Mouse (Mus musculus): ENCODE results near the gene Stk38l. TPM values are rescaled to one million over a fixed set of nuclear protein-coding genes. Genes with fewer than 3 reads are reported as not detected.

Gene Stk38l
- polyA plus RNA-seq, 1 experiment, result 6.9 TPM

DNA sequence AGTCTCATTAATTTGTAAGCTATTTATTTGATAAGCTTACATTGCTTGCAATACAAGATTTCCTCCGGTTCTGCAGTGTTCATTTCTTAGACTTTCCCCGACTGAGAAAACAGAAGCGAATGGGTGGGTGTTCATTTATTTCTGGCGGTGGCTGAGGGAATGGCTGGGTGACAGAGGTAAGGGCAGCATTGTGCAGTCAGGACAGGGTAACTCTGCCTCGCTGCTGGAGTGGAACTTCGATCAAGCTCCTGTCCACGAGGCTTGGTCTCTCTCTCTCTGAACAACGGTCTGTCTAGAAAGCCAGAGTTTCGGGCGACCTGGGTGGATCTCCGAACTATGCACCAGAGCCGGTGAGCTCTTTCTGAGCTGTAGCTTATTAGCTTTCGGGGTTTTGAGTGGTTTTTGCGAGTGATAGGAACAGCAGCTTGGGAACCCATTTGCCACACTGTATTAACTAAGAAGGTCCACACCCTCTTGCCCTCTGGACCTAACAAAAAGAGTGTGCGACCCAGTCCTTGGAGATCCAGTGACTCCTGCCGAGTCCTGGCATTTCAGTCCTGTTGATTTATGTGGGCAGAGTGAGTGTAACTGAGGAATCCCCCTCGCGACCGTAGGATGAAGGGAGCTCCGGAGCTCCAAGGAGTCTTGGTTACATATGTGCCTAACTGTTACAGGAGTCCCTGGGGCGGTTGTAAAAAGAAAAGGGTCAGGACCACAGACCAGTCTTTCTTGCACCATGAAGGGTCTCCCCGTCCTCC lies 70.5 kb downstream of the Stk38l start:
- TF ChIP-seq SRF (IDR thresholded peaks at IDR 0.05; ENCODE audit: control insufficient read depth, insufficient read length, low read depth) (no peak), POLR2A (IDR thresholded peaks at IDR 0.05; ENCODE audit: insufficient read length, low read depth) (no peak), MYOD1 (IDR thresholded peaks at IDR 0.05; ENCODE audit: control insufficient read depth in 1 of 3, insufficient read length in 2 of 3, low read depth in 2 of 3) (no peak), E2F4 (IDR thresholded peaks at IDR 0.05; ENCODE audit: insufficient read depth) (no peak)
- Histone ChIP-seq H3K79me2 (ENCODE audit: control insufficient read depth, insufficient read depth) (no peaks in the 10 kb centered on the region), H3K4me2 (ENCODE audit: low read depth) (peak overlapping the region; percentile 86)

GRCm38 (mm10) chr6:146795924-146796545 lies 71.2 kb downstream of the Stk38l start, which contains the start of gene Arntl2:
Gene Arntl2, plus strand, starts transcription at chr6:146796055.
- TF ChIP-seq USF1 (IDR thresholded peaks at IDR 0.05; ENCODE audit: low read depth) (no peak), TCF3 (IDR thresholded peaks at IDR 0.05; ENCODE audit: insufficient read length, low read depth) (no peak), MYOG (IDR thresholded peaks at IDR 0.05; ENCODE audit: control insufficient read depth in 1 of 3, insufficient read depth in 1 of 3, insufficient read length in 2 of 3, low read depth in 2 of 3) (no peak), MYOD1 (IDR thresholded peaks at IDR 0.05; ENCODE audit: control insufficient read depth in 1 of 3, insufficient read length in 2 of 3, low read depth in 2 of 3) (no peak), MAX (IDR thresholded peaks at IDR 0.05; ENCODE audit: low read depth) (no peak), REST (IDR thresholded peaks at IDR 0.05; ENCODE audit: insufficient read depth, insufficient read length) (no peak), TCF12 (IDR thresholded peaks at IDR 0.05; ENCODE audit: insufficient read depth, poor library complexity, severe bottlenecking) (no peak), CEBPB (IDR thresholded peaks at IDR 0.05; ENCODE audit: insufficient read depth, poor library complexity, severe bottlenecking) (no peak), POLR2A (IDR thresholded peaks at IDR 0.05; ENCODE audit: insufficient read length, low read depth) (no peak), SRF (IDR thresholded peaks at IDR 0.05; ENCODE audit: control insufficient read depth, insufficient read length, low read depth) (no peak), POLR2AphosphoS2 (IDR thresholded peaks at IDR 0.05; ENCODE audit: insufficient read length, low read depth) (no peak), E2F4 (IDR thresholded peaks at IDR 0.05; ENCODE audit: insufficient read depth) (no peak)
- Histone ChIP-seq H3K79me2 (ENCODE audit: control insufficient read depth, insufficient read depth) (no peaks in the 10 kb centered on the region), H3K36me3 (ENCODE audit: control insufficient read depth, insufficient read depth) (no peaks in the 10 kb centered on the region), H3K4me3 (peak within 1 kb of the TSS; percentile 17), H3K27me3 (ENCODE audit: control insufficient read depth, insufficient read depth, insufficient read length) (no peaks in the 10 kb centered on the region), H3ac (ENCODE audit: control insufficient read depth, insufficient read length) (no peak within 1 kb of the TSS), H3K4me2 (ENCODE audit: low read depth) (peak within 1 kb of the TSS; percentile 86)

More for the DNA sequence above, 70.5 kb downstream of the Stk38l start:
- Histone ChIP-seq H3K36me3 (ENCODE audit: control insufficient read depth, insufficient read depth) (no peaks in the 10 kb centered on the region), H3K27me3 (ENCODE audit: control insufficient read depth, insufficient read depth, insufficient read length) (no peaks in the 10 kb centered on the region), H3ac (ENCODE audit: control insufficient read depth, insufficient read length) (no peak overlapping the region), H3K4me3 (peak overlapping the region; percentile 17)

DNA sequence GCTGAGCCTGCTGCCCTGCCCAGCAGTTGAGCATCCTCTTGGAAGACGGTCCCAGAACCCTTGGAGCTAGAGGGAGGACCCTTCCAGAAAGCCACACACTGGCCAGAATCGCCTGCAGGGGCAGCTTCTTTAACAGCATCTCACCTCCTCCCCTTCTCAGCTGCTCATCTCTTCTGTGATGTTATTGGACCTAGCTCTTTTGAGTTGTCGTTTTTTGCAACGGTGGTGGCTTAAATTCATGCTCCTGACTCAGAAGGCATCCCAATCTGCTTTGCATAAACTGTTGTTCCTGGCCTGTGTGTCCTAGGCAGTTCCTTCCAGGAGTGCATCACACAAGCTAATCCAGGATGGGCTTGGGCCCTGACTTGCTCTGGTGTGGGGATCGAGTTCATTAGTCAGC lies 72.7 kb downstream of the Stk38l start:
- TF ChIP-seq REST (IDR thresholded peaks at IDR 0.05; ENCODE audit: insufficient read depth, insufficient read length), result no peak
- TF ChIP-seq MYOD1 (IDR thresholded peaks at IDR 0.05; ENCODE audit: control insufficient read depth in 1 of 3, insufficient read length in 2 of 3, low read depth in 2 of 3), result no peak
- TF ChIP-seq TCF12 (IDR thresholded peaks at IDR 0.05; ENCODE audit: insufficient read depth, poor library complexity, severe bottlenecking), result no peak
- no peak for TF ChIP-seq TCF3 (IDR thresholded peaks at IDR 0.05; ENCODE audit: insufficient read length, low read depth)
- TF ChIP-seq USF1 (IDR thresholded peaks at IDR 0.05; ENCODE audit: low read depth), result no peak
- no peak for TF ChIP-seq MYOG (IDR thresholded peaks at IDR 0.05; ENCODE audit: control insufficient read depth in 1 of 3, insufficient read depth in 1 of 3, insufficient read length in 2 of 3, low read depth in 2 of 3)
- no peak for TF ChIP-seq SRF (IDR thresholded peaks at IDR 0.05; ENCODE audit: control insufficient read depth, insufficient read length, low read depth)
- no peak for TF ChIP-seq CEBPB (IDR thresholded peaks at IDR 0.05; ENCODE audit: insufficient read depth, poor library complexity, severe bottlenecking)
- no peak for TF ChIP-seq E2F4 (IDR thresholded peaks at IDR 0.05; ENCODE audit: insufficient read depth)
- TF ChIP-seq MAX (IDR thresholded peaks at IDR 0.05; ENCODE audit: low read depth), result no peak
- TF ChIP-seq POLR2A (IDR thresholded peaks at IDR 0.05; ENCODE audit: insufficient read length, low read depth), result no peak
- TF ChIP-seq POLR2AphosphoS2 (IDR thresholded peaks at IDR 0.05; ENCODE audit: insufficient read length, low read depth), result no peak
- Histone ChIP-seq H3K27me3 (ENCODE audit: control insufficient read depth, insufficient read depth, insufficient read length) (no peaks in the 10 kb centered on the region), H3K4me2 (ENCODE audit: low read depth) (no peak overlapping the region), H3ac (ENCODE audit: control insufficient read depth, insufficient read length) (no peak overlapping the region), H3K79me2 (ENCODE audit: control insufficient read depth, insufficient read depth) (no peaks in the 10 kb centered on the region), H3K36me3 (ENCODE audit: control insufficient read depth, insufficient read depth) (no peaks in the 10 kb centered on the region), H3K4me3 (no peak overlapping the region)

GRCm38 (mm10) chr6:146809991-146810390 lies 85.2 kb downstream of the Stk38l start:
- H3K27me3 ChIP-seq (ENCODE audit: control insufficient read depth, insufficient read depth, insufficient read length), result no peaks in the 10 kb centered on the region
- H3K4me2 ChIP-seq (ENCODE audit: low read depth), result no peak overlapping the region
- no peaks in the 10 kb centered on the region for H3K79me2 ChIP-seq (ENCODE audit: control insufficient read depth, insufficient read depth)
- no peak for TF ChIP-seq TCF12 (IDR thresholded peaks at IDR 0.05; ENCODE audit: insufficient read depth, poor library complexity, severe bottlenecking)
- no peak for TF ChIP-seq POLR2A (IDR thresholded peaks at IDR 0.05; ENCODE audit: insufficient read length, low read depth)
- TF ChIP-seq SRF (IDR thresholded peaks at IDR 0.05; ENCODE audit: control insufficient read depth, insufficient read length, low read depth), result no peak
- no peak for TF ChIP-seq MYOG (IDR thresholded peaks at IDR 0.05; ENCODE audit: control insufficient read depth in 1 of 3, insufficient read depth in 1 of 3, insufficient read length in 2 of 3, low read depth in 2 of 3)
- H3K4me3 ChIP-seq, result no peak overlapping the region
- H3ac ChIP-seq (ENCODE audit: control insufficient read depth, insufficient read length), result no peak overlapping the region
- no peaks in the 10 kb centered on the region for H3K36me3 ChIP-seq (ENCODE audit: control insufficient read depth, insufficient read depth)
